Mouse (Mus musculus): ENCODE measurements around the gene Szrd1. TPM values are rescaled to one million over a fixed set of nuclear protein-coding genes. Genes with fewer than 3 reads are reported as not detected.
A peak's percentile ranks its signal among the peaks of the same experiment; 100 is the strongest.

Gene Szrd1
- polyA plus RNA-seq, 1 experiment = 29.9 TPM

DNA sequence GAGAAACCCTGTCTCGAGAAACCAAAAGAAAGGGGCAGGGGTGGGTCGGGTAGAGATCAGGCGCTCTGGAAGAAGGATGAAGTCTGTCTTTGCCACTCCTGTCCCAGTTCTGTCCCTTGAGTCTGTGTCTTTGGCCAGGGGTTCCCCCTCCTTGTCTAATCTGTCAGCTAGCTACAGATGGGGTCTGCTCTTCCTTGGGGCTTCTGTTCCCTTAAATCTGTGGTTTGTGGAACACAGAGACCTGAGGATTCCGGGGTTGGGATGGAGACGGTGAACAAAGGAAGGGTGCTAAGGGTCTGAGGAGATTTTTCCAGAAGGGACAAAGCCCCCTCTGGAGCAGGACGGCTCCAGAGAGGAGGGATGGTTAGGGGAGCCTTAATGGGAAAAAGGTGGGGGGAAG, 51.5 kb downstream of the Szrd1 start, which contains the start of gene Spata21:
Gene Spata21, plus strand, starts transcription at position 301 of the 400 bp plus-strand sequence.
- DNase-seq = no peak
- no peak for TF ChIP-seq POLR2A (IDR thresholded peaks at IDR 0.05; ENCODE audit: borderline replicate concordance, insufficient read depth, low read length)
- TF ChIP-seq CTCF (IDR thresholded peaks at IDR 0.05; ENCODE audit: borderline replicate concordance, insufficient read depth, low read depth, low read length) = no peak
- H3K4me3 ChIP-seq (replicated peaks; ENCODE audit: insufficient read depth, low read depth, low read length) = no peak within 1 kb of the TSS
- no peaks in the 10 kb centered on the region for H3K4me1 ChIP-seq (ENCODE audit: control insufficient read depth, insufficient read depth, low read length)
- H3K27ac ChIP-seq (ENCODE audit: insufficient read depth, low read length) = no peak within 1 kb of the TSS
- WGBS = 78% methylated on average over 6 of the region's 6 CpGs
- H3K27me3 ChIP-seq (ENCODE audit: control insufficient read depth, insufficient read depth, low read length) = no peaks in the 10 kb centered on the region

DNA sequence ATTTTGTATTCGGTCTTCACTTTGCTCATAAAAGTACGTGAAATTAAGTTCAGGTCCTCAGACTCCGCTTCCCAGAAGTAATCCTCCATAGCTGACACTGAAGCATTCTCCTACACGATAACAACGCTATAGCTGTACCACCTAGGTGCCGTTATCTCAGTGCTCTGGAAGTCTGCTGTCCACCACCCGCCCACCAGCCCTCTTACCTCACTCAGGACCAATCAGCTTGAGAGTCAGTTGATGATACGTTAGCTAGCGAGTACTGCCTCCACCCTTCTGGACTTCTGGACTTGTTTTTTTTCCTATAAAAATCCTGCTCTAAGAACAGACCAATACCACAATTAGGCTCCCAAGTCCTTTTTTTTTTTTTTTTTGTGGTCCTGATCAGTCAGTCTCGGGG, 52.7 kb downstream of the Szrd1 start:
- Histone ChIP-seq H3K27ac (ENCODE audit: insufficient read depth, low read length) (no peak overlapping the region), H3K27me3 (ENCODE audit: control insufficient read depth, insufficient read depth, low read length) (no peaks in the 10 kb centered on the region), H3K4me3 (replicated peaks; ENCODE audit: insufficient read depth, low read depth, low read length) (no peak overlapping the region), H3K4me1 (ENCODE audit: control insufficient read depth, insufficient read depth, low read length) (no peaks in the 10 kb centered on the region)
- no peak for DNase-seq
- WGBS = 77% methylated on average over 10 of the region's 10 CpGs
- TF ChIP-seq POLR2A (IDR thresholded peaks at IDR 0.05; ENCODE audit: borderline replicate concordance, insufficient read depth, low read length) (no peak), CTCF (IDR thresholded peaks at IDR 0.05; ENCODE audit: borderline replicate concordance, insufficient read depth, low read depth, low read length) (no peak)

DNA sequence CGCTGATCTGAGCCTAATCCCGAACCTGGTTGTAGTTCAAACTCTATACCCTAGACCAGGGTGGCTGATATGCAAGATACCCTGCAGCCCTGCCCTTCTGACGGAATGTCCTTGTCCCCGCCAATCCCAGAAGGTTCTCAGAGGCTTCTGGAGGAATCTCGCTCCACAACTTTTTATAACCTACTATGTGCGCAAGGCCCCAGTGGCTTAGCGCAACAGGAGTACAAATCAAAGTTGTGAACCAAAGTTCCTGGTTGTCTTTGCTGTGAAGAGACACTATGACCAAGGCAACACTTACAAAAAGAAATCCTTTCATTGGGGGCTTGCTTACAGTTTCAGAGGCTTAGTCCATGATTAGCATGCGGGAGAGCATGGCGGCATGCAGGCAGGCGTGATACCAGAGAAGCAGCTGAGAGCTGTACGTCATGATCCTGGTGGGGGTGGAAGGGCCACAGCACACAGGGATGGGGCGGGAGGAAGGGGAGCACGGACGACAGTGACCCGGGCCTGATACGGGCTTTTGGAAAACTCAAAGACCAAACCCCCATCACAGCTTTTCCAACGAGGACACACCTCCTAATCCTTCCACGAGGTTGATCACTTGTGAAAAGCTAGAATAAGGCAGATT, 61.0 kb downstream of the Szrd1 start:
- H3K4me3 ChIP-seq (replicated peaks; ENCODE audit: insufficient read depth, low read depth, low read length) = peak overlapping the region; percentile 97
- WGBS = 66% methylated on average over 18 of the region's 18 CpGs
- TF ChIP-seq POLR2A (IDR thresholded peaks at IDR 0.05; ENCODE audit: borderline replicate concordance, insufficient read depth, low read length) = no peak
- no peak for TF ChIP-seq CTCF (IDR thresholded peaks at IDR 0.05; ENCODE audit: borderline replicate concordance, insufficient read depth, low read depth, low read length)

DNA sequence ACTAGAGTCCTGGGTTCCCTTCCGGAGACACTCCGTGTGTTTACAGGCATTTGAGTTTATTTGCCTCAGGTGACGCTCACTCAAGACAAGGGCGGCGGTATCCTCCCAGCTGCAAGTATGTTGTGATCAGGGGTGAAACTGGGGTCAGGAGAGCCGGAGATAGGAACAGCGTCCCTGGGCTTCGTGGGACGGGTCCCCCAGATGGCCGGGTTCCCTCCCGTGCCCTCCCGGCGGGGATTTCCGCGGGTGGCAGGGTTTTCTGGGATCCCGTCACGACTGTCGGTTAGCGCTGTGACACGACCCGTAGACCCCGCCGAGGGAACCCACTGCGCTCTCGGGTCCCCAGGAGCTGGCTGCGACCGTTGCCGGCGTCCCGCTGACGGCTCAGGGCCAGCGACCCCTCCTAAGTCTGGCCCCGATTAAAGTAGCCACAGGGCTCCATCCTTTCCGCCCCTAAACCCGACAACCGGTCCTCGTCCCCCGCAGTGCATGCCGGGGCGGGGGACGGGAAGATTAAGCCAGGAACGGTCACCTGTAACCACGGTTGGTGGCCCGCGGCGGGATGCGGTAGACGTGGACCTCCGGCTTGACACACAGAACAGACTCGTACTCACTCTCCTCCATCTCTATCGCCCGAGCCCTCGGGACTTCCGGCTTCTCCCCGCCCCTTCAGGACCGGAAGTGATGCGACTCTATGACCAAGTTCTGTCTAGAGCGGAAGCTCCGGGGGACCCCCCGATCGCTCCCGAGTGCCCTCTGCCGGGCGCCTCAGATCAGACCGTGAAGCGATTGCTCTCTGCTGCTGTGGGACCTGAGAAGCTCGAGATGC, 61.7 kb downstream of the Szrd1 start, which contains the start of gene Necap2:
Gene Necap2, minus strand, starts transcription at position 677 of the 829 bp plus-strand sequence.
- peak; percentile 94 to 95 for DNase-seq
- H3K4me3 ChIP-seq (replicated peaks; ENCODE audit: insufficient read depth, low read depth, low read length) = peak within 1 kb of the TSS; percentile 97
- WGBS = under 1% methylated on average over 67 of the region's 67 CpGs
- peaks cover 14% of the 10 kb centered on the region for H3K4me1 ChIP-seq (ENCODE audit: control insufficient read depth, insufficient read depth, low read length)
- no peaks in the 10 kb centered on the region for H3K27me3 ChIP-seq (ENCODE audit: control insufficient read depth, insufficient read depth, low read length)
- H3K27ac ChIP-seq (ENCODE audit: insufficient read depth, low read length) = peak within 1 kb of the TSS; percentile 44
- peak; percentile 63 for TF ChIP-seq CTCF (IDR thresholded peaks at IDR 0.05; ENCODE audit: borderline replicate concordance, insufficient read depth, low read depth, low read length)
- TF ChIP-seq POLR2A (IDR thresholded peaks at IDR 0.05; ENCODE audit: borderline replicate concordance, insufficient read depth, low read length) = peak; percentile 98; the same call in 1 of the 2 replicates

More for the DNA sequence above, 61.0 kb downstream of the Szrd1 start:
- no peak for DNase-seq
- Histone ChIP-seq H3K27me3 (ENCODE audit: control insufficient read depth, insufficient read depth, low read length) (no peaks in the 10 kb centered on the region), H3K4me1 (ENCODE audit: control insufficient read depth, insufficient read depth, low read length) (peaks cover 9% of the 10 kb centered on the region), H3K27ac (ENCODE audit: insufficient read depth, low read length) (no peak overlapping the region)

DNA sequence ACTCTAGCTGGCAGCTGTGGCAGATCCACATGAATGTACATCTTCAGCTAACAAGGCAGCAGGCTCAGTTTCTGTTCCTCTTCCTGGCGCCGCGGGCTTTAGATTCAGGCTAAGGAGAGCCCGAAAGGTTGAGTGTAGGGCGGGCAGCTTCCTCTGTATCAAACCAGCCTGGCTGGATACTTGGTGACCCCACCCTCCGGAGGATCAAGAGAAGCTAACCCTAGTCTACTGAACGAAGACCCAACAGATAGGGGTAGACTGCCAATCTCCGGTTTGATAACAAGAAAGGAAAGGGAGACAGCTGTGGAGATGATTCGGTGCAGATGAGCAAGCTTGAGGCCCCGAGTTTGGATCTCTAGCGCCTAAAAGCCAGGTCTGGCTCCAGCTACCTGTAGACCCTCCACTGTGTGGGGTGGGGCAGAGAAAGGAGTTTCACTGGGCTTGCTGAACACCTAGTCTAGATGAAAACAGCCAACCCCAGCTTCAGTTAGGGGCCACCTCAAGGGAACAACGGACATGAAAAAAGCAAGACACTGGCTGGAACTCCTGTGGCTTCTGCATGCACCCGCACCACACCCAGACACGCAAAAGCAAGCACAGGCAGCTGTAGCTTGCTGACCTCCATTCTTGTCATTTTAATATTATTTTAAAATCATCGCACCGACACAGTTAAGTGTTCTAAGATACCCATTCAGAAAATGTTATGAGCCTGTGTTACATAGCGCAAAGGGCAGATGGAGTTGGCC, 62.6 kb downstream of the Szrd1 start:
- H3K27ac ChIP-seq (ENCODE audit: insufficient read depth, low read length) = no peak overlapping the region
- no peaks in the 10 kb centered on the region for H3K27me3 ChIP-seq (ENCODE audit: control insufficient read depth, insufficient read depth, low read length)
- peak overlapping the region; percentile 97 for H3K4me3 ChIP-seq (replicated peaks; ENCODE audit: insufficient read depth, low read depth, low read length)
- DNase-seq = no peak
- H3K4me1 ChIP-seq (ENCODE audit: control insufficient read depth, insufficient read depth, low read length) = peaks cover 14% of the 10 kb centered on the region
- 79% methylated on average over 17 of the region's 17 CpGs for WGBS
- TF ChIP-seq CTCF (IDR thresholded peaks at IDR 0.05; ENCODE audit: borderline replicate concordance, insufficient read depth, low read depth, low read length) = no peak
- no peak for TF ChIP-seq POLR2A (IDR thresholded peaks at IDR 0.05; ENCODE audit: borderline replicate concordance, insufficient read depth, low read length)

DNA sequence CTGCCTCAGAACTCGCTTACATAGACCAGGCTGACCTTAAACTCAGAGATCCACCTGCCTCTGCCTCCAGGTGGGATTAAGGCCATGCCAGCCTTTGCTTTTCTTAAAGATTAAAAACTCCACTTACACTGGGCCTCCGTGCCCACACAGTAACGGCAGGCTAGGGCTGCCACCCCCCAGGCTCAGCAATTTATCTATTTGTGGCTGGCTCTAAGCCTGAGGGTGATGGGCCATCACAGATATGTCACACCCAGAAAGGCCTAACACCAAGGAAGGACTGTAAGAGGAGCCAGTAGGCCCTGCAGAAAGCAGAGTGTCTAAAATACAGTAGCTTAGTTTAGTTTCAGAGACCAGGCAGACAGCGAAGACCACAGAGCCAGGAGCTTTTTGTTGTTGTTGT, 65.5 kb downstream of the Szrd1 start:
- Histone ChIP-seq H3K27me3 (ENCODE audit: control insufficient read depth, insufficient read depth, low read length) (no peaks in the 10 kb centered on the region), H3K4me3 (replicated peaks; ENCODE audit: insufficient read depth, low read depth, low read length) (no peak overlapping the region), H3K4me1 (ENCODE audit: control insufficient read depth, insufficient read depth, low read length) (peaks cover 17% of the 10 kb centered on the region), H3K27ac (ENCODE audit: insufficient read depth, low read length) (peak overlapping the region; percentile 24; the same call in 1 of the 2 replicates)
- WGBS = 71% methylated on average over 4 of the region's 4 CpGs
- DNase-seq = no peak
- TF ChIP-seq CTCF (IDR thresholded peaks at IDR 0.05; ENCODE audit: borderline replicate concordance, insufficient read depth, low read depth, low read length) = no peak
- no peak for TF ChIP-seq POLR2A (IDR thresholded peaks at IDR 0.05; ENCODE audit: borderline replicate concordance, insufficient read depth, low read length)

DNA sequence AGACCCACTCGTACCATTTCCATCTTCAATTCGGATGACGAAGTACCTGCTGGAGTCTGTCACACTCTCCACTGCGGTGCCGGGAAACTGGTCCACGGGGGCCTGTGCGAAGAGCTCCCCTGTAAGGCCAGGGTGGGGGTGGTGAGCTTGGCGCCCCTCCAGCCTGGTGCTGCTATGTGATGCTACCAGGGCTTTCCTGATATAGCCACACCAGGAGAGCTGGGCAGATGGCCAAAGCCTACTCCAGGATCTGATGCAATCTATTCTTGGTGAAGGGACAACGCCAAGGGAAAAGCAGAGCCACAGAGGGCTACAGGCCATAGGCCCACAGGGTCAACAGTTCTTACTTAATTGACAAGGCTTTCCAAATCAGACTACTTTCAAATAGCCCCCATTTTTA, 65.9 kb downstream of the Szrd1 start:
- peak overlapping the region; percentile 24; the same call in 1 of the 2 replicates for H3K27ac ChIP-seq (ENCODE audit: insufficient read depth, low read length)
- H3K4me3 ChIP-seq (replicated peaks; ENCODE audit: insufficient read depth, low read depth, low read length) = no peak overlapping the region
- 25% methylated on average over 9 of the region's 9 CpGs for WGBS
- peaks cover 17% of the 10 kb centered on the region for H3K4me1 ChIP-seq (ENCODE audit: control insufficient read depth, insufficient read depth, low read length)
- TF ChIP-seq CTCF (IDR thresholded peaks at IDR 0.05; ENCODE audit: borderline replicate concordance, insufficient read depth, low read depth, low read length) (no peak), POLR2A (IDR thresholded peaks at IDR 0.05; ENCODE audit: borderline replicate concordance, insufficient read depth, low read length) (no peak)
- no peaks in the 10 kb centered on the region for H3K27me3 ChIP-seq (ENCODE audit: control insufficient read depth, insufficient read depth, low read length)
- DNase-seq = peak; percentile 60 to 72

All from cerebellum, adult 2 months (tissue).